Mouse (Mus musculus): ENCODE results near the gene H2-Q1.
"Not testable (repeated sequence)": the region's sequence is repeated elsewhere in the genome, so short reads cannot be mapped to it uniquely, and the experiment has no call there.

H2-Q1 gene

DNA sequence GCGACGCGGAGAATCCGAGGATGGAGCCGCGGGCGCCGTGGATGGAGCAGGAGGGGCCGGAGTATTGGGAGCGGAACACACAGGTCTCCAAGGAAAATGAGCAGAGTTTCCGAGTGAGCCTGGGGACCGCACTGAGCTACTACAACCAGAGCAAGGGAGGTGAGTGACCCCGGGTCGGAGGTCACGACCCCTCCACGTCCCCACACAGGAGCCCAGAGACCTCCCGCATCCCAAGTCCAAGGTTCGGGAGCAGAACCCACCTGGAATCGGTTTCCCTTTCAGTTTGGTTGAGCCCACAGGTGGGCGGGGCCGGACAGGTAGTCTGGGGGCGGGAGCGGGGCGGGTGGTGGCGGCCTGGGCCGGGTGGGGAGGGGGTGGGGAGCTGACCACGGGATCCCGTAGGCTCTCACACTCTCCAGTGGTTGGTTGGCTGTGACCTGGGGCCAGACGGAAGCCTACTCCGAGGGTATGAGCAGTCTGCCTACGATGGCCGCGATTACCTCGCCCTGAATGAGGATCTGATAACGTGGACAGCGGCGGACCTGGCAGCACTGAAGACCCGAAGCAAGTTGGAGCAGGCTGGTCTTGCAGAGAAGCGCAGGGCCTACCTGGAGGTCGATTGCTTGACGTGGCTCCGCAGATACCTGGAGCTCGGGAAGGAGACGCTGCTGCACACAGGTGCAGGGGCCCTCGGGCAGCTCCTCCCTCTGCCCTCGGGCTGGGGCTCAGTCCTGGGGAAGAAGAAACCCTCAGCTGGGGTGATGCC lies 22.7 kb downstream of the H2-Q1 start:
- in situ Hi-C loops (cut with MboI, MseI), result no loop called here

DNA sequence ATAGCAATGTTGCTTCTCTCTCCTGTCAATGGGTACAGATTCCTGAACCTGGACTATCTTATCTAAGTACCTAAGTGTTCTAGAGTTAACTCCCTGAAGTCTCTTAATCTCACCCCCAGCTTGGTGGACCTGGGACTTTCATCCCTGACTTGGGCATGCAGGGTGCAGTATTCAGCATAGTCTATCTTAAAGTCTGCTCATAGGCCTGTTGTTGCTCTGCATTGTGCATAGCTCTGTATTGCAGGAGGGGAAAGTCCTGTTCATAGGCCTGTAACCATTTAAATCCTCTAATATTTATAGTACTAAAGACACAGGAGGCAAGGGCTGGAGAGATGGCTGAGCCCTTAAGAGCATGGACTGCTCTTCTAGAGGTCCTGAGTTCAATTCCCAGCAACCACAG lies 27.5 kb downstream of the H2-Q1 start:
- in situ Hi-C loops (cut with MboI, MseI), result not testable (repeated sequence)

- in situ Hi-C loops (cut with MboI, MseI), result not testable (repeated sequence)
Measured at GRCm38 (mm10) chr17:35353275-35353674, 33.1 kb downstream of the H2-Q1 start.

GRCm38 (mm10) chr17:35354071-35354470 lies 33.9 kb downstream of the H2-Q1 start:
- in situ Hi-C loops (cut with MboI, MseI), result no loop called here

GRCm38 (mm10) chr17:35357086-35357485 lies 36.9 kb downstream of the H2-Q1 start:
- in situ Hi-C loops (cut with MboI, MseI), result no loop called here

- in situ Hi-C loops (cut with MboI, MseI), result no loop called here
Measured at GRCm38 (mm10) chr17:35358763-35359469, 38.7 kb downstream of the H2-Q1 start.

DNA sequence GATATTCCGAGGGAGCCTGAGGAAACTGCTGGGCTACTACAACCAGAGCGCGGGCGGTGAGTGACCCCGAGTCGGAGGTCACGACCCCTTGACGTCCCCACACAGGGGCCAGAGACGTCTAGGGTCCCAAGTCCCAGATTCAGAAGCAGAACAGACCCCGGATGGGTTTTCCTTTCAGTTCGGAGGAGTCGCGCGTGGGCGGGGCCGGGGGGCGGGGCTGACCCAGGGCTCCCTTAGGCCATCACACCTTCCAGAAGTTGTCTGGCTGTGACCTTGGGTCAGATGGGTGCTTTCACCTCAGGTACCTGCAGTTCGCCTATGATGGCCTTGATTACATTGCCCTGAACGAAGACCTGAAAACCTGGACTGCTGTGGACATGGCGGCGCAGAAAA lies 39.3 kb downstream of the H2-Q1 start:
- in situ Hi-C loops (cut with MboI, MseI), result no loop called here

Data from regulatory T cell (primary cell).